Mouse (Mus musculus): Measurements from ENCODE around the gene Daxx. TPM values are rescaled to one million over a fixed set of nuclear protein-coding genes. Genes with fewer than 3 reads are reported as not detected.

The Daxx gene
- polyA plus RNA-seq, 1 experiment = 19.3 TPM

DNA sequence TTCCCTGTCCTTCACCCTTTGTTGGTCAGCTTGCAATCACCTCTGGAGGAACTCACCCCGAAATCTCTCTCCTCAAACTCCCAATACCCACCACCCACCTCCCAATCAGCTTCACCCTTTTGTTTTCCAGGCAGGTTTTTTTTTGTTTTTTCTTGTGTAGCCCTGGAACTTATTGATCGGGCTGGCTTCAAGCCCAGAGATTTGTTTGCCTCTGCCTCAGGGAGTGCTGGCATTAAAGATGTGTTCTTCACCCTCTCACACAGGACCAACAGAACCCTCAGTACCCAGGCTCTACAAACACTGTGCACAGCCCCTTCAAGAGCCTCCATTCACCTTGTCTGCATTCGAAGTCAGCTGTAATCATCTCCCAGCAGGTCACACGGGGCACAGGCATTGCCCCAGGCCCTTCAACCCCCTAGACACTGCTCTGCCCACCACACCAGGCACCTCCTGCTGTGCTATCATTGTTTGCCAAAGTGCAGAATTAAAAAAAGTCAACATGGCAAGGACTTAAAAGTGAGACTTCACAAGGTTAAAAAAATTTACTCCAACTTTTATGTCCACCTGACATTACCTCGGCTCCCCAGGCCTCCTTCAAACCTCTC, 44.8 kb downstream of the Daxx start:
- H3K4me3 ChIP-seq (ENCODE audit: insufficient read depth, poor library complexity, severe bottlenecking) = peak overlapping the region; percentile 97
- H3K79me2 ChIP-seq (ENCODE audit: control insufficient read depth, insufficient read depth) = peaks cover 48% of the 10 kb centered on the region
- no peaks in the 10 kb centered on the region for H3K27me3 ChIP-seq (ENCODE audit: control insufficient read depth, insufficient read depth, insufficient read length)
- H3ac ChIP-seq (ENCODE audit: control insufficient read depth, insufficient read length, low read depth) = peak overlapping the region; percentile 96
- TF ChIP-seq USF1 (IDR thresholded peaks at IDR 0.05; ENCODE audit: low read depth) (no peak), CEBPB (IDR thresholded peaks at IDR 0.05; ENCODE audit: low read depth) (no peak), MAX (IDR thresholded peaks at IDR 0.05) (no peak), FOSL1 (IDR thresholded peaks at IDR 0.05; ENCODE audit: insufficient read depth, low read length, poor library complexity, severe bottlenecking) (no peak), MYOD1 (IDR thresholded peaks at IDR 0.05; ENCODE audit: control insufficient read depth, insufficient read length, low read depth) (no peak), CTCF (IDR thresholded peaks at IDR 0.05; ENCODE audit: control insufficient read depth, insufficient read depth, insufficient read length) (no peak), MYOG (IDR thresholded peaks at IDR 0.05; ENCODE audit: control insufficient read depth, extremely low read depth, insufficient read length) (no peak)
- H3K79me3 ChIP-seq (ENCODE audit: low read depth) = peaks cover 36% of the 10 kb centered on the region
- peaks cover 43% of the 10 kb centered on the region for H3K36me3 ChIP-seq (ENCODE audit: control insufficient read depth, insufficient read depth)

DNA sequence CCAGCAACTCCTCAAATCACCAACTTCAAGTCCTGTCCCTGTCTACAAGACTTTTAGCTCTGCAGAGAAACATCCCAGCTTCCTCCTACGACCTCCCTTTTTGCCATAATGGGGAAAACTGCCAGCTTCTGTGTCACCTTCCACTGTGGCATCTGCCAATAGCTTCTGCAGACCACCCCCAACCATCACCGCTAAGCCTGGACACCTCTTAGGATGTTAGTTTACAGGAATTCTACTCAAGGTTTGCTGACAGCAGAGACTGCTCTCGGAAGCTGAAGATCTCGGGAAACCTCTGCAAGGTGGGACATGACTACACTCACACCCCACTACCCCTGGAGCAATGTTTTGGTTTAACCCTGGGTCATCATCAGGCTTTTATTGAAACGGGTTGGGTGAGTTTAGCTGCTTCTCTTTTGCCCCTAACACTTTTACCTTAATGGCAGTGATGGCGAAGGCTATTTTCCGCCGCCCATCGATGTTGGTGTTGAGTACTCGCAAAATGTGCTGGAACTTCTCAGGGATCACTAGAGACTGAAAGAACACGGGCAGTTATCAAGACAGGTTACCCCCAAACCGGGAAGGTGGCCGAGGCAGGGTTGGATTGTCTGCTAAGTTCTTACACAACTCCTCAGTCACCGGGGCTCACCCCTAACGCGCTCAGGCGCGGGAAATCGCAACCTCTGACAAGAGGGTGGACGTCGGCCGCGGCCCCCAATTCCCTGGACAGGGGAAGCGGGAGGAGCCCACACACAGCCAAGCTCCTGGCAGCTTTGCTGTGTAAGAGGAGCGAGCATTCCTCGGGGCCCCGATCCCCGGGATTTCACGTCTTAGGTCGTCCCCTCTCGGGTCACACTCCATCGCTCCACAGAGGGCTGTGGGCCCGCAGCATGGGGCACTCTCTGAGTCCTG, 45.7 kb downstream of the Daxx start:
- H3K4me3 ChIP-seq (ENCODE audit: insufficient read depth, poor library complexity, severe bottlenecking) = peak overlapping the region; percentile 97
- peak overlapping the region; percentile 96 for H3ac ChIP-seq (ENCODE audit: control insufficient read depth, insufficient read length, low read depth)
- TF ChIP-seq USF1 (IDR thresholded peaks at IDR 0.05; ENCODE audit: low read depth) (no peak), MYOG (IDR thresholded peaks at IDR 0.05; ENCODE audit: control insufficient read depth, extremely low read depth, insufficient read length) (no peak), MYOD1 (IDR thresholded peaks at IDR 0.05; ENCODE audit: control insufficient read depth, insufficient read length, low read depth) (no peak), MAX (IDR thresholded peaks at IDR 0.05) (no peak), CEBPB (IDR thresholded peaks at IDR 0.05; ENCODE audit: low read depth) (no peak), CTCF (IDR thresholded peaks at IDR 0.05; ENCODE audit: control insufficient read depth, insufficient read depth, insufficient read length) (no peak), FOSL1 (IDR thresholded peaks at IDR 0.05; ENCODE audit: insufficient read depth, low read length, poor library complexity, severe bottlenecking) (no peak)
- H3K36me3 ChIP-seq (ENCODE audit: control insufficient read depth, insufficient read depth) = peaks cover 43% of the 10 kb centered on the region
- H3K79me3 ChIP-seq (ENCODE audit: low read depth) = peaks cover 36% of the 10 kb centered on the region
- peaks cover 48% of the 10 kb centered on the region for H3K79me2 ChIP-seq (ENCODE audit: control insufficient read depth, insufficient read depth)
- H3K27me3 ChIP-seq (ENCODE audit: control insufficient read depth, insufficient read depth, insufficient read length) = no peaks in the 10 kb centered on the region

DNA sequence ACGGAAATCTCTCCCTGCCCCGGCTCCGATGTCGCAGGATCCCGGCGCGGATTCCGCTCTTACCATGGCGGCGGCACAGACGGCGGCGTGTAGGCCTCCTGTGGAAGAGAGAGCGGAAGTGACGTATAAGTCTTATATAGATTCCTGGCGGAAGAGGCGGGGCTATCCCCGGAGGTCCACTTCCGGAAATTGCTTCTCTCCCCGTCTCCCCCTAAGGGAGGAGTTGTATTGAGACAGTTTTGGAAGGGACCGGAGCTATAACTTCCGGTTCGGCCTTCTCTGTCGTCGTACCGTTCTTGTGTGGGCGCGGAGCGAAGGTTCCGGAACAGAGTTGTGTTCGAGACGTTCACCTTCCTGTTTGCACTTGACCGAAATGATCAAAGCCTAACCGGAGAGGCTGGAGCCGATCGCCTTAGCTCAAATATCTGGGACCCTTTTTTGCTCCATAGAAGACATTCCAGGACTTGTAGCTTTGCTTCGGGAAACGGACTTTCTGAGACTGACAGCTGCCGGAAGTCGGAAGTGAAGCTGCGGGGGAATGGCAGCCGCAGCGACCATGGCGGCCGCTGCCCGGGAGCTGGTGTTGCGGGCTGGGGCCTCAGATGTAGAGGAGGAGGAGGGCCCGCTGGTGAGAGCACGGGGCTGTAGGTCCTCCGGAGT, 46.5 kb downstream of the Daxx start, which contains the start of the genes Vps52 and Rps18:
Gene Vps52 (plus strand): TSS at position 258 of the 660 bp plus-strand sequence.
Gene Rps18 (minus strand): TSS at position 447 of the 660 bp plus-strand sequence.
- Histone ChIP-seq H3ac (ENCODE audit: control insufficient read depth, insufficient read length, low read depth) (peak within 1 kb of the TSS; percentile 100), H3K79me2 (ENCODE audit: control insufficient read depth, insufficient read depth) (peaks cover 48% of the 10 kb centered on the region), H3K36me3 (ENCODE audit: control insufficient read depth, insufficient read depth) (peaks cover 36% of the 10 kb centered on the region), H3K27me3 (ENCODE audit: control insufficient read depth, insufficient read depth, insufficient read length) (no peaks in the 10 kb centered on the region), H3K4me3 (ENCODE audit: insufficient read depth, poor library complexity, severe bottlenecking) (peak within 1 kb of the TSS; percentile 97), H3K79me3 (ENCODE audit: low read depth) (peaks cover 36% of the 10 kb centered on the region)
- TF ChIP-seq MYOG (IDR thresholded peaks at IDR 0.05; ENCODE audit: control insufficient read depth, extremely low read depth, insufficient read length) (no peak), MAX (IDR thresholded peaks at IDR 0.05) (peak; percentile 70), USF1 (IDR thresholded peaks at IDR 0.05; ENCODE audit: low read depth) (no peak)

DNA sequence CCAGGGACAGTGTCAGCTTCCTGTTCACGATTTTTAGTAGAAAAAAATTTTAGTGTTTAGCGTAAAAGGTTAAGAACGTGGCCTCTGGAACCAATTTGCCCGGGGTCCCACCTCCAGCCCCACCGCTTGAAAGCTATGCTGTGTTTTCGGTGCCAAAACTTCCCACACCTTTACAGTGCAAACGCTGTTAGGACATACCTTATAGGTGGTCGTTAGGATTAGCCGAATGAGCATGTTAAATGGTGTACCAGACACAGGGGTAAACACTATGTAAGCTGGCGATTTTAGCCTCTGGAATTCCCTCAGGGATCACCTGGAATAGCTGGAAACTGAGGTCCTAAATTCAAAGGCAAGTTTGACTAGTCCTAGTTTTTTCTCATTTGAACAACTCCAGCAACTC, 47.1 kb downstream of the Daxx start:
- H3K36me3 ChIP-seq (ENCODE audit: control insufficient read depth, insufficient read depth) = peaks cover 33% of the 10 kb centered on the region

DNA sequence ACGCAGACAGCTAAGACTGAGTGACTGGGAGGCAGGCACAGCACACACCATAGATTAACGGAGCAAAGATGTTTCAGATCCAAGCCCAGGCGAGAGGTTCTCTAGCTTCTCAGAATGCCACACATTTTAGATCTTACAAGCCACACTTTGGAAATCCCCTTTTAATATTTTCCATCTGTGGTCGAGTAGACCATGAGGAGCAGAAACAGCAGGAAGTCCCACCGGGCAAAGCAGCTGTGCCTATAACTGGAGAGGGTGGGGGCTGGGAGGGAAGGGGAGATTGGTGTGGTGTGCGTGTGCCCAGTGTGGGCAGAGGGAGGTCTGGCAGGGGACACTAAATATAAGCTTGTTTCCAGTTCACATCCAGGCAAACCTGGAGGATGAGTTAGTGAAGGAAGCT, 48.3 kb downstream of the Daxx start:
- peaks cover 44% of the 10 kb centered on the region for H3K79me2 ChIP-seq (ENCODE audit: control insufficient read depth, insufficient read depth)
- H3K27me3 ChIP-seq (ENCODE audit: control insufficient read depth, insufficient read depth, insufficient read length) = no peaks in the 10 kb centered on the region
- no peak for TF ChIP-seq MYOD1 (IDR thresholded peaks at IDR 0.05; ENCODE audit: control insufficient read depth, insufficient read length, low read depth)
- TF ChIP-seq CEBPB (IDR thresholded peaks at IDR 0.05; ENCODE audit: low read depth) = no peak
- peaks cover 36% of the 10 kb centered on the region for H3K79me3 ChIP-seq (ENCODE audit: low read depth)
- H3ac ChIP-seq (ENCODE audit: control insufficient read depth, insufficient read length, low read depth) = no peak overlapping the region
- H3K36me3 ChIP-seq (ENCODE audit: control insufficient read depth, insufficient read depth) = peaks cover 23% of the 10 kb centered on the region
- no peak overlapping the region for H3K4me3 ChIP-seq (ENCODE audit: insufficient read depth, poor library complexity, severe bottlenecking)

More for the DNA sequence above, 47.1 kb downstream of the Daxx start:
- Histone ChIP-seq H3ac (ENCODE audit: control insufficient read depth, insufficient read length, low read depth) (peak overlapping the region; percentile 100), H3K27me3 (ENCODE audit: control insufficient read depth, insufficient read depth, insufficient read length) (no peaks in the 10 kb centered on the region), H3K4me3 (ENCODE audit: insufficient read depth, poor library complexity, severe bottlenecking) (peak overlapping the region; percentile 83), H3K79me2 (ENCODE audit: control insufficient read depth, insufficient read depth) (peaks cover 48% of the 10 kb centered on the region), H3K79me3 (ENCODE audit: low read depth) (peaks cover 36% of the 10 kb centered on the region)
- TF ChIP-seq MAX (IDR thresholded peaks at IDR 0.05) (no peak), CEBPB (IDR thresholded peaks at IDR 0.05; ENCODE audit: low read depth) (no peak), USF1 (IDR thresholded peaks at IDR 0.05; ENCODE audit: low read depth) (no peak), MYOG (IDR thresholded peaks at IDR 0.05; ENCODE audit: control insufficient read depth, extremely low read depth, insufficient read length) (no peak), CTCF (IDR thresholded peaks at IDR 0.05; ENCODE audit: control insufficient read depth, insufficient read depth, insufficient read length) (no peak), FOSL1 (IDR thresholded peaks at IDR 0.05; ENCODE audit: insufficient read depth, low read length, poor library complexity, severe bottlenecking) (no peak), MYOD1 (IDR thresholded peaks at IDR 0.05; ENCODE audit: control insufficient read depth, insufficient read length, low read depth) (no peak)
